Mouse (Mus musculus) T-helper 1 cell (primary cell): Measurements from ENCODE around the gene Slc51b.

Source experiments
- in situ Hi-C: fragments of 300-600 bp; cut with MboI, MseI; formaldehyde crosslinking; loops from one replicate; pipeline ENCODE4 v1.15.1; 2025; ENCODE audit warnings: high pct_unique_total_duplicates

Slc51b gene

DNA sequence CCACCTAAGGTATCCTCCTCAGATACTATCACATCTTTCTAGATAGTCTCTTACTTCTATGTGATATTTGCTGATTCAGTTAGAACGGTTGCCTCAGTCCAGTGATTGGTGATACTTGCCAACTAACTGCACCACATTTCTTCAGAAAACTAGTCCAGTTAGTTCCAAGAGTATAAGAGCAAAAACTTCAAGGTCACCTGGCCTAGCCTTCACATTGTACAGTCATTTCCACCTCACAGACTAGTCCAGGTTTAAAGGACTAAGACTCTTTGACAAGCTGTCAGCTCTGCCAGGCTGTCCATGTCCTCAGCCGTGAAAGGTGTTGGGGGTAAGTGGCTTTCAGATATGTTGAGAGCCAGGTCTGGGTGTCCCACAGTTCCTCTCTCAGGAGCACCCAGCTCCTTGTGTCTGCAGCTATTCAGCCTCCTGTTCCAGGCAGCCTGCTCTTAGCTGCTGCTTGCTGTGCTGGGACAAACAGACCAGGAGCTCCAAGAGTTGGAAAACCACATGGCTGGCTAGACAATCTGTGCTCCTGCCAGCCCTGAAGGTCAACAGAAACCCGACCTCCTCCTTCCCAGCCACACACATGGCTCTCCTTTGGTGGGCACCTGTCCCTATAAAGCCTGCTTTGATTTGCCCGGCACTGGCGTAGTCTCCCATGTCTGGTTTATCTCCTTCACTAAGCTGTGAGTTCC is 48.1 kb downstream of the Slc51b start:
- in situ Hi-C loops: no loop called here

DNA sequence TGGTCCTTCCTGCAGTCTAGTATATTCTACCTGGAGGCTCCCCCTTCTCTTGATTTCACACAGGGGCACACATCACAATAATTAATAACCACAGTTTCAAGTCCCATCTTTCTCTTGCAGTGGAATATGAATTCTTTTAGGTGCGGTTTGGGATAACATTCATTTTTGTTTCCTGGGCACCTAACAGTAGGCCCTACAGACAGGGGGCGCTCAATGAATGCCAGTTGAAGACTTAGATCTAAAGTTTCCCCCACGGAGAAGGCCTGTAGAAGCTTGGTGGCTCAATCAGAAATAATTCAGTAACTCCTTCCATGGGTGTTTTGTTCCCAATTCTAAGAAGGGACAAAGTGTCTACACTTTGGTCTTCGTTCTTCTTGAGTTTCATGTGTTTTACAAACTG is 50.3 kb downstream of the Slc51b start:
- in situ Hi-C loops: no loop called here

DNA sequence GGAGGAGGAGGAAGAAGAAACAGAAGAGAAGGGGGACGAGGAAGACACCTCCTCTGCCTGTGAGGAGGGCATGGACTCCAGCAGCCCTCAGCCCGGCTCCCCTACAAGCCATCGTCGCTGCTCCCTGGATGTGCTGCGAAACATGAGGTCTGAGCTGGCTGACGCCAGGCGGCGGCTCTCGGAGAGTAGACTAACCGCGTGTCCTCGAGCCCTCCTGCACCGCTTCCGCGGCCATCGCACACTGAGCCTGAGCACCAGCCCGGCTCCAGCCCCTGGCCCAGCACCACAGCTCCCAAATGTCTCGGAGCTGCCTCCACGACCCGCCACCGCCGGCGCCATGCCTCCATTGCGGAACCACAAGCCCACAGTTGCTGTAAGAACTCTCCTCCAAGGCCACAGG is 51.0 kb downstream of the Slc51b start:
- in situ Hi-C loops: no loop called here

DNA sequence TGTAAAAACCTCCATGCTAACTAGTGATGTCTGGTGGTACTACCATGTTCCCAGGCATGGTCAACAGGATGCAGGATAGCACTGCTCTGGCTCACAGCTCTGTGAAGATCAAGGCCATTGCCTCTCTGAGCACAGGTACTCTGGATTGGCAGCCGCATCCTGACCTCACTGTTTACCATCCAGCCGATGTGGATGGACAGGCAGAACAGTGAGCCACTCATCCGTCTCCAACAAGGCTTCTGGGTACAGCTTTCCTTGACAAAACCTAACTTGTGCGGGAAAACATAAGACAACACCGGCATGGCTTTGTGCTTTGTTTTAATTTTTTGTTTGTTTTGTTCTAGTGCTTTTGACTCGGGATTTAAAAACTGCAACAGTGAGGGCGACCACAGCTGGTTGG is 57.0 kb downstream of the Slc51b start:
- in situ Hi-C loops: no loop called here

DNA sequence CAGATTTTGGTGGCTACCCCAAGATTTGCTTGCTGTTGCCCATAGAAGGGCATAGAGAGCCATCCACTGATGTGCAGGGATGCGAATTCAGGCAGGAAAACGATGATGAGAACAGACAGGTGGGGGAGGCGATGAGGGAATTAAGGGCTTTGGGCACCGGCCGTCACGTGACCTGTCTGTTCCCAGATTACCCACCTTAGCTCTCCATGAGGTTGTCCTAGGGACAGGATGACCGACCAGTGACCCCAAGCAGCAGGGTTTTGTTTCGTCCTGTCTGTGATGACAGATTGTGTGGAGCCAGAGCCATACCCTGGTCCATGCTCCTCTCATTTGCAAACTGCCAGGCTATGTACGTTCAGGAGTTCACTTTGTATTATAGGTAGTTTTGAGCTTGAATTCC is 59.1 kb downstream of the Slc51b start:
- in situ Hi-C loops: no loop called here
